Mouse (Mus musculus) left cerebral cortex, postnatal 4 days (tissue): ENCODE measurements around the gene Mpped2. TPM values are rescaled to one million over a fixed set of nuclear protein-coding genes. Genes with fewer than 3 reads are reported as not detected.

Experiments
- DNase-seq: peaks from one replicate; pipeline ENCODE4 v3.0.0-alpha.2; 2022
- intact Hi-C: fragments of 180-260 bp; cut with DNase I; formaldehyde crosslinking; loops from one replicate; pipeline ENCODE4 v1.15.1; 2025
- total RNA-seq, 2 experiments: library from RNA; stranded (reverse); gene quantifications; 2 replicates each; pipeline ENCODE4 v1.2.3; 2021

The Mpped2 gene
- total RNA-seq, 2 experiments from 2014 or later, result 83.3 to 84.6 TPM

- no peak for DNase-seq
- intact Hi-C loops, result no loop called here
Observed at GRCm38 (mm10) chr2:106744086-106744485, 51.0 kb downstream of the Mpped2 start.

GRCm38 (mm10) chr2:106744601-106745000 is 51.5 kb downstream of the Mpped2 start:
- intact Hi-C loops, result no loop called here
- DNase-seq, result no peak

- intact Hi-C loops, result no loop called here
- no peak for DNase-seq
Observed at GRCm38 (mm10) chr2:106745364-106745763, 52.3 kb downstream of the Mpped2 start.

- DNase-seq, result no peak
- intact Hi-C loops, result no loop called here
Observed at GRCm38 (mm10) chr2:106746211-106746610, 53.1 kb downstream of the Mpped2 start.

- DNase-seq, result no peak
- intact Hi-C loops, result no loop called here
Observed at GRCm38 (mm10) chr2:106746905-106747304, 53.8 kb downstream of the Mpped2 start.

- intact Hi-C loops, result no loop called here
- DNase-seq, result no peak
Observed at GRCm38 (mm10) chr2:106747342-106747741, 54.3 kb downstream of the Mpped2 start.

GRCm38 (mm10) chr2:106750878-106751277 is 57.8 kb downstream of the Mpped2 start:
- intact Hi-C loops, result no loop called here
- DNase-seq, result no peak

GRCm38 (mm10) chr2:106753703-106754102 is 60.6 kb downstream of the Mpped2 start:
- no peak for DNase-seq
- intact Hi-C loops, result no loop called here

- DNase-seq, result peak; percentile 23
Observed at GRCm38 (mm10) chr2:106754696-106755095, 61.6 kb downstream of the Mpped2 start.

GRCm38 (mm10) chr2:106756354-106757103 is 63.5 kb downstream of the Mpped2 start:
- DNase-seq, result no peak
- intact Hi-C loops, result no loop called here

More at GRCm38 (mm10) chr2:106754696-106755095, 61.6 kb downstream of the Mpped2 start:
- intact Hi-C loops, result no loop called here

GRCm38 (mm10) chr2:106762920-106763319 is 69.9 kb downstream of the Mpped2 start:
- intact Hi-C loops, result no loop called here
- no peak for DNase-seq

GRCm38 (mm10) chr2:106769236-106769635 is 76.2 kb downstream of the Mpped2 start:
- DNase-seq, result no peak
- intact Hi-C loops, result no loop called here

- intact Hi-C loops, result no loop called here
- DNase-seq, result no peak
Observed at GRCm38 (mm10) chr2:106772643-106773042, 79.6 kb downstream of the Mpped2 start.

GRCm38 (mm10) chr2:106774251-106775196 is 81.5 kb downstream of the Mpped2 start:
- DNase-seq, result no peak
- intact Hi-C loops, result no loop called here

GRCm38 (mm10) chr2:106775994-106776393 is 82.9 kb downstream of the Mpped2 start:
- intact Hi-C loops, result no loop called here
- DNase-seq, result no peak

- intact Hi-C loops, result no loop called here
- no peak for DNase-seq
Observed at GRCm38 (mm10) chr2:106778861-106779516, 85.9 kb downstream of the Mpped2 start.

GRCm38 (mm10) chr2:106781181-106782179 is 88.4 kb downstream of the Mpped2 start:
- intact Hi-C loops, result loop anchor here (10.0 kb wide), 1 partner anchor 87 kb away; the partner anchor contains the start of gene Mpped2
- DNase-seq, result no peak

- intact Hi-C loops, result loop anchor here (10.0 kb wide), 1 partner anchor 89 kb away; the partner anchor contains the start of gene Mpped2
- DNase-seq, result no peak
Observed at GRCm38 (mm10) chr2:106783311-106783710, 90.2 kb downstream of the Mpped2 start.

GRCm38 (mm10) chr2:106788055-106788454 is 95.0 kb downstream of the Mpped2 start:
- DNase-seq, result no peak
- intact Hi-C loops, result loop anchor here (10.0 kb wide), 1 partner anchor 93 kb away; the partner anchor contains the start of gene Mpped2
